Mouse (Mus musculus) forebrain, embryonic 16.5 days (tissue): ENCODE data around the gene Gse1. TPM values are rescaled to one million over a fixed set of nuclear protein-coding genes. Genes with fewer than 3 reads are reported as not detected.

Experiments
- ATAC-seq: fragments of 200-750 bp; cut with Nextera tagmentation; 2 replicates; pipeline ENCODE4 v1.8.0; 2017; ENCODE audit warnings: mild to moderate bottlenecking, moderate library complexity
- H3K27ac ChIP-seq: fragments of 300-500 bp; sonication (generic); 2 replicates; pipeline ENCODE4 v1.5.1; 2014; ENCODE audit warnings: low read length, control low read depth
- H3K27me3 ChIP-seq: fragments of 300-500 bp; sonication (generic); replicated peaks from 2 replicates; pipeline ENCODE4 v1.6.1; 2014; ENCODE audit warnings: low read length; ENCODE audit not compliant: control insufficient read depth, insufficient read depth
- H3K36me3 ChIP-seq: fragments of 300-500 bp; sonication (generic); 2 replicates; pipeline ENCODE4 v1.6.1; 2014; ENCODE audit not compliant: control insufficient read depth, insufficient read depth
- H3K4me1 ChIP-seq: fragments of 300-500 bp; sonication (generic); replicated peaks from 2 replicates; pipeline ENCODE4 v1.6.1; 2014; ENCODE audit warnings: low read length; ENCODE audit not compliant: control insufficient read depth, insufficient read depth
- H3K4me2 ChIP-seq: fragments of 300-500 bp; sonication (generic); 2 replicates; pipeline ENCODE4 v1.6.1; 2014; ENCODE audit warnings: mild to moderate bottlenecking, low read length, control low read depth
- H3K4me3 ChIP-seq: fragments of 300-500 bp; sonication (generic); replicated peaks from 2 replicates; pipeline ENCODE4 v1.5.1; 2014; ENCODE audit warnings: mild to moderate bottlenecking, low read length, control low read depth
- H3K9ac ChIP-seq: fragments of 300-500 bp; sonication (generic); replicated peaks from 2 replicates; pipeline ENCODE4 v1.6.1; 2014; ENCODE audit warnings: low read depth, low read length, control low read depth
- H3K9me3 ChIP-seq: fragments of 300-500 bp; sonication (generic); 2 replicates; pipeline ENCODE4 v1.6.1; 2016; ENCODE audit warnings: low read length; ENCODE audit not compliant: control insufficient read depth
- WGBS: fragments of 180-500 bp; shearing (Covaris S2); extraction: QIAGEN DNeasy Blood & Tissue Kit; methylation state at CpG from one replicate; pipeline ENCODE4 v1.1.7; 2014; 5-methylcytosine and 5-hydroxymethylcytosine counted together
- polyA plus RNA-seq: library from polyadenylated mRNA; unstranded; fragments of >200 nt; fragmentation: Nextera tagmentation; extraction: Ambion mirVana; gene quantifications from 2 replicates; pipeline ENCODE4 v1.2.1, GENCODE M21; 2015

Gse1 gene
- polyA plus RNA-seq, 1 experiment from 2014 or later = 34.9 TPM

DNA sequence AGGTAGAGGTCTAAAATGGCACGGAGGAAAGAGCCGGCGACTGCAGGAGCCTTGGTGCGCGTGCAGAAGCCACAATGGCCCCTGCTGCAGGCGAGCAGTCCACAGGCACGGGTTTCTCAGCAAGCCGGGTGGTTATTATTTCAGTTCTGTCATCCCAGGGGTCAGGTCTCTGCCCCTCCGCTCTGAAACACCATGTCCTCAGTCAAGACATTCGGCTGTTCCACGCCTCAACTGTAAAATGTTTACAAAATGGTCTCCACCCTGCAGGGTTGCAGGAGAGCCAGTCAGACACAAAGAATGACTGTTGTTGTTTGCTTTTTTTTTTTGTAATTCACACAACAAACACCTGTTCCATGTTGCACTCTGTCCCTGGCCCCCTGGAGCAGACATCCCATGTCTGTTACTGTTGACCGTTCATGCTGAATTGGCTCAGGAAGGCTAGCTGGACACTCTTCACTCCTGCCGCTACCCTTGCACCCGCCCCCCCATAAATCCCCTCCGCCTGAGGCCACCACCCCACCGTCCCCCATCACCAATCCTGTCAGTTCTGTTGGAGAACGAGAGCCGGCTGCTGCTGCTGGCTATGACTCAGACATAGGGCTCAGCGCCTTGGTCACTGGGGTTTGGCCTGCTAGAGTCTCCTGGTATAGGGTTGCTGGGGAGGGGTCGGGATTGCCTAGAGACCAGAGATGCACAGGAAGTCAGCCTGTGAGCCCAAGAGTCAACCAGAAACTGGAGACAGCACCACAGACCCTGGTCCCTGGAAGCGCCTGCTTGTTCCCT lies 33.3 kb downstream of the Gse1 start:
- ATAC-seq = no peak
- Histone ChIP-seq H3K9ac (no peak overlapping the region), H3K4me2 (no peak overlapping the region), H3K27me3 (no peaks in the 10 kb centered on the region), H3K27ac (no peak overlapping the region), H3K36me3 (no peaks in the 10 kb centered on the region), H3K9me3 (no peaks in the 10 kb centered on the region), H3K4me3 (no peak overlapping the region), H3K4me1 (peaks cover 41% of the 10 kb centered on the region)
- 42% methylated on average over 21 of the region's 21 CpGs for whole genome bisulfite sequencing

DNA sequence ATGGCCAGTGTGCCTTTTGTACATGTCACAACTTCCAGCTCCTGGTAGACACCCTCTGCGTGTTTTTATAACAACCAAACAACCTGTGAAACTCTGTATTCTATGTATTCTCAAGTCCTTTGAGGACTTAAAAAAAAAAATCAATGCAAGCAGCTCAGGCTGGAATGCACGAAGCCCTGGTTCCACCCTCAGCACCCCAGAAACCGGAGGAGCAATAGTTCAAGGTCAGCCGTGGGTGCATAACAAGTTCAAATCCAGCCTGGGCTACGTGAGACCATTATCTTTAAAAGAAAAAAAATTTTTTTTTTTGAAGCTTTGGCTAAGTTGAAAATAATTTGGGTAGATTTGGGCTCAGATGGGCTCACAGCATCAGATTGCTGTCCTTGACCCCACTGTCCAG lies 35.6 kb downstream of the Gse1 start:
- no peak for ATAC-seq
- peaks cover 50% of the 10 kb centered on the region for H3K4me1 ChIP-seq
- no peaks in the 10 kb centered on the region for H3K27me3 ChIP-seq
- H3K36me3 ChIP-seq = no peaks in the 10 kb centered on the region
- 89% methylated on average over 5 of the region's 5 CpGs for WGBS
- no peak overlapping the region for H3K27ac ChIP-seq
- no peak overlapping the region for H3K9ac ChIP-seq
- H3K9me3 ChIP-seq = no peaks in the 10 kb centered on the region
- no peak overlapping the region for H3K4me3 ChIP-seq
- no peak overlapping the region for H3K4me2 ChIP-seq

DNA sequence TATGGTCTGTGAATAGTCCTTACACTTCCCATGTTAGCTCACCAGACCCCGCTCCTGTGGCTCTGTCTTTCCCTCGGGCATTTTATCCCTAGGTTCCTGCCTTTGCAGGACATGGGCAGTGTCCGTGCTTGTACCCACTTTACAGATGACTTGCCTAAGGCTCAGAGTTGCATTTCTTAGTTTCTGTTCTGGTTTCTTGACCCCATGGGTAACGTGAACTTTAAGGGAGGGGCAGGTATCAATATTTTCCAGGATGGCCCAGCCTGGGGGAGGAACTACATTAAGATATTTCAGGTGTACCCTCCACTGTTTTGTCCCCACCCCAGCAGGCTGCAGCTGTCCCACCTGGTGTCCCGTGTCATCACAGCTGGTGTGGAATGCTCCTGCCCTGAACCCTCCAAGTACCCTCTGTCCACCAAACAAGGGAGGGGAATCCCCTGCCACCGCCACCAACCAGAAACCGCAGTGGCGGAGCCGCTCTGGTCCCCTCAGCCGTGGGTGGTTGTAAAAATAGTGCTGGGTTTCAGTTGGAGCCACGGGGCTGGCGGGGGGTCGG lies 36.2 kb downstream of the Gse1 start:
- no peaks in the 10 kb centered on the region for H3K27me3 ChIP-seq
- no peaks in the 10 kb centered on the region for H3K36me3 ChIP-seq
- peaks cover 56% of the 10 kb centered on the region for H3K4me1 ChIP-seq
- H3K4me3 ChIP-seq = no peak overlapping the region
- no peak for ATAC-seq
- H3K9ac ChIP-seq = no peak overlapping the region
- 31% methylated on average over 13 of the region's 13 CpGs for WGBS
- peak overlapping the region; percentile 97 for H3K27ac ChIP-seq
- no peaks in the 10 kb centered on the region for H3K9me3 ChIP-seq
- H3K4me2 ChIP-seq = peak overlapping the region; percentile 43

DNA sequence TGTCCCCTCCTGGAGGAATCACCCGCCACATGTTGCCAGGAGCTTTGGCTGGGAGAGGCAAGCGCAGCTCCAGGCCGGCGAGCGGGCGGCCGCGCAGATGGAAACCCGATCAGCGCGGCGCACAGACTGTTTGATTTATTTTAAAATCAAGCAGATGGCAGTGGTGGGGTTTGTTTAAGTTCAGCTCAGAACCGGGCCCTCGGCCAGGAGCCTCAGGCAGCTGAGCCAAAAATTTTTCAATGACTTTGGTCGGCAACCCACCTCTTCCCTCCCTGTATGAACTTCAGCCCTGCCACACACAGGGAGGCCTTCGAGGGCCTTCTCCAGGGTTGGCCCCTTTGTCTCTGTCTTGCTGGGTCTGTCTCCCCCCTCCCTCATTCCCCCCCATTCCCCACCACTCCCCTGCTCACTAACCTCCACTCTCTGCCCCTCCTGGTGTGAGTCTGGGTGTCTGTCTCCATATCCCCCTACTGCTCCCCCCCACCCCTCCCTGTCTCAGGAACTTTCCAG lies 36.7 kb downstream of the Gse1 start:
- H3K9me3 ChIP-seq = no peaks in the 10 kb centered on the region
- H3K4me1 ChIP-seq = peaks cover 61% of the 10 kb centered on the region
- no peaks in the 10 kb centered on the region for H3K27me3 ChIP-seq
- H3K36me3 ChIP-seq = no peaks in the 10 kb centered on the region
- peak overlapping the region; percentile 43 for H3K4me2 ChIP-seq
- no peak overlapping the region for H3K9ac ChIP-seq
- no peak overlapping the region for H3K4me3 ChIP-seq
- peak overlapping the region; percentile 97 for H3K27ac ChIP-seq
- 4% methylated on average over 16 of the region's 16 CpGs for WGBS
- ATAC-seq = peak; percentile 86

DNA sequence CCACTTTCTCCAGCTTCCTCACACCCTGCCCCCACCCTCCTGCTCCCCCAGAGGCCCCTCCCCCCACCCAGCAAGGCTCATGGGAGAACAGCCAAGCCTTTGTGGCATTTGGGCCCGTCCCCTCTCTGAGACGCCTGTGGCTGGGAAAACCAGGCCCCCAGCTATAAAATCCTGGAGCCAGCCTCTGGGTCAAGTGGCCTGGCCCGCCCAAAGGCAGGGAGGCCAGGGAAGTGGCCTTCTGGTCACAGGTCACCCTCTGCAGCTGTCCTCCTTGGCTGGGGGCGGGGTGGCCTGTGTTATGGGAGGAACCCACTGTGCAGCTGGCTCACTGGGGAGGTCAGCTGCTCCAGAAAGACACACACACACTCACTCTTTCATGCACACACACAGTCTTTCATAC lies 37.2 kb downstream of the Gse1 start:
- H3K9ac ChIP-seq = peak overlapping the region; percentile 47
- no peaks in the 10 kb centered on the region for H3K36me3 ChIP-seq
- peaks cover 66% of the 10 kb centered on the region for H3K4me1 ChIP-seq
- WGBS = 8% methylated on average over 4 of the region's 4 CpGs
- H3K27ac ChIP-seq = peak overlapping the region; percentile 97
- H3K9me3 ChIP-seq = no peaks in the 10 kb centered on the region
- H3K4me2 ChIP-seq = no peak overlapping the region
- H3K4me3 ChIP-seq = no peak overlapping the region
- H3K27me3 ChIP-seq = no peaks in the 10 kb centered on the region
- peak; percentile 41 for ATAC-seq

DNA sequence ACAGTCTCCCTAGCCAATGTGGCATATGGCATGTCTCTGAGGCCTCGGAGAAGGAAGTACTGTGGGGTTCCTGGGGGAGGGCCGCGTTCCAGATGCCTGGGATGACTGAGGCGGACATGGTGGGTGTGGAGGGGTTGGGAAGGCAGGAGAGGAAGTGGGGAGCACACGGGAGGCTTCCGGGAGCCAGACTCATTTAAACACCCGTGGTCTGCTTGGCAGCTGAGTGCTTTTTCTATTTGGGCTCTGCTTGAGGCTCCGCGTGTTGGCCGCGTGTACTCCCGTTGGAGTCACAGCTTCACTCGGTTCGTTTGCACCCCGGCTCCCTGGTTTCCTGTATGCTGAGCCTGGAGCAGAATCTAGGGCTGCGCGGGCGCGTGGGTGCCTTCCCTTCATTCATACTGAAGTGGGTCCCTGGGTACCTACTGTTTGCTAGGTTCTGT lies 40.3 kb downstream of the Gse1 start:
- 0 out of 2 replicates have a peak overlapping the region, but pooled peaks have one; percentile 3 for H3K9ac ChIP-seq
- WGBS = 45% methylated on average over 19 of the region's 19 CpGs
- H3K9me3 ChIP-seq = no peaks in the 10 kb centered on the region
- peak overlapping the region; percentile 58 for H3K27ac ChIP-seq
- H3K36me3 ChIP-seq = no peaks in the 10 kb centered on the region
- peaks cover 66% of the 10 kb centered on the region for H3K4me1 ChIP-seq
- no peak for ATAC-seq
- no peak overlapping the region for H3K4me2 ChIP-seq
- no peak overlapping the region for H3K4me3 ChIP-seq
- no peaks in the 10 kb centered on the region for H3K27me3 ChIP-seq

DNA sequence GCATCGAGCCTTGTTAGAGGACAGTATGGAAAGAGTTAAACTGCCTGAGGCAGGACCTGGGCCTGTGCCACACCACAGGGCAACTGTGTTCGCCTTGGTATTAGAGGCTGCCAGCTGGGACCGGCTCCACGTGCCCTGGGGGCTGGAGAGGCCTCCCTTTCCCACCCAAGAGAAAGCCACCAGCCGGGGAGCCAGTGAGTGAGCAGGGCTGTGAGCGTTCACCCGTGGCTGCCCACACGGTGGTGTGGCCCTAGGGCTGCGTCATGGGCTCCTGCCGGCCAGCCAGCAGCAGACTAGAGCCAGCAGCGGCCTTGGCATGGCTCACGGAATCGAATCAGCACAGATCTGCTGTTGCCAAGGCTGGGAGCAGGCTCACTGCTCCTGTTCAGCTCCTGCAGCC lies 42.2 kb downstream of the Gse1 start:
- Histone ChIP-seq H3K4me1 (peaks cover 52% of the 10 kb centered on the region), H3K27ac (no peak overlapping the region), H3K9ac (peak overlapping the region; percentile 5; the same call in 1 of the 2 replicates), H3K36me3 (no peaks in the 10 kb centered on the region), H3K4me2 (no peak overlapping the region), H3K27me3 (no peaks in the 10 kb centered on the region), H3K9me3 (no peaks in the 10 kb centered on the region), H3K4me3 (no peak overlapping the region)
- peak; percentile 58 for ATAC-seq
- WGBS = 28% methylated on average over 13 of the region's 13 CpGs

DNA sequence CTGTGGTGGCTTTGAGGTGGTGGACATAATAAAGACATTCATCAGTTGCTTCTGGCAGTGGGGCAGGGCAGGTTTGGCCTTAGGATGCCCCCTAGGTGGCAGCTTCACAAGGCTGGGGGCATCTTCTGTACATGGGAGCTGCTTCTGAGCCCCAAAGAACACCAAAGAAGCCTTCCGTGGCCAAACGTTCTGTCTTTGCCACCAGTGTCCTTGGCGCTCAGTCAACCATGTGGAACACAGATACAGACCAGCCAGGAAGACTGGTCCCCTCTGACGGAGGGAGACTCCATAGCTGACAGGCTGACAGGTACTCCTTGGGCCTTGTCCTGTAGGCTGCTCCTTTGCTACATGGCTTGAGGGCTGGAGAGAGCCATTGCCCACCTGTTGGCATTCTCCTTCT lies 45.2 kb downstream of the Gse1 start:
- H3K4me3 ChIP-seq = no peak overlapping the region
- H3K4me1 ChIP-seq = peaks cover 53% of the 10 kb centered on the region
- no peaks in the 10 kb centered on the region for H3K27me3 ChIP-seq
- no peaks in the 10 kb centered on the region for H3K36me3 ChIP-seq
- ATAC-seq = no peak
- WGBS = 88% methylated on average over 4 of the region's 4 CpGs
- no peak overlapping the region for H3K4me2 ChIP-seq
- no peak overlapping the region for H3K27ac ChIP-seq
- H3K9ac ChIP-seq = no peak overlapping the region
- H3K9me3 ChIP-seq = no peaks in the 10 kb centered on the region

DNA sequence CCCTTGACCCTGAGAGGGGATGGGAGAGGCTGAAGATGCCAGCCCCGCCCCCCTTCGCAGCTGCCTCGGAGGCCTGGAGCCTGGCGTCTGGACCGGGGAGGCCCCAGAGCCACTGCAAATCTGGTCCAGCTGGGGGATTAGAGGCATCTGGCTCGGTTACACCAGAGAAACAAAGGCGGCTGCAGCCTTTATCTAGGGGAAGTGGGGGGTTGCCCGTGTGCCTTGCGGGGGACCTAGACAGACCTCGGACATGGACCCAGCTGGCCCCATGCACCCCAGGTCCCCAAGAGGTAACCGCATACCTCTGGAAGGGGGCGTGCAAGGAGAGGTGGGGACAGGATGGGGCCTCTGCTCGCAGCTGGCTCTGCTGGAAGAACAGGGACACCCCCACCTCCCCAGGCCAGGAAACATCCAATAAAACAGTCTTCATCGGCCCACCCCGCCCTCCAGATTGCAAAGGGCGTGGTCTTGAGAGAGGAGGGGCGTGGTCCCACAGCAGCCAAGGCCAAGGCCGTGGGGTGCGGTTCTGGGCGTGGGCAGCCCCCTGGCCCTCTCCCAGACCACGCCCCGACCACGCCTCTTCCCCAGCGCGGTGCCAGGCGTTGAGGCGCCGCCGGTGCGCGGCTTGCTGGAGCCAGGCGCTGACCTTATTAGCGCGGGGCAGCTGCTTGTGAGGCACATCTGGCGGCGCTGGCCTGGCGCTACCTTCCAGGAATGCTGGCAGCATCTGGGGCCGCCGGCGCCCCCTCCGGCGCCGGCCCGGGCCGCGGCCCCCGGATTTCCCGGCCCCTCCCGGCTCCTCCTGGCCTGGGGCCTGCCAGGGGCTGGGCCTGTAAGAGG lies 48.0 kb downstream of the Gse1 start:
- H3K9me3 ChIP-seq = no peaks in the 10 kb centered on the region
- H3K27ac ChIP-seq = peak overlapping the region; percentile 24; the same call in 1 of the 2 replicates
- H3K27me3 ChIP-seq = no peaks in the 10 kb centered on the region
- peak overlapping the region; percentile 70 for H3K4me2 ChIP-seq
- no peaks in the 10 kb centered on the region for H3K36me3 ChIP-seq
- peak overlapping the region; percentile 54 for H3K9ac ChIP-seq
- peak; percentile 63 for ATAC-seq
- H3K4me1 ChIP-seq = peaks cover 25% of the 10 kb centered on the region
- H3K4me3 ChIP-seq = peak overlapping the region; percentile 37
- WGBS = 1% methylated on average over 49 of the region's 49 CpGs
